19 mouse cellular contexts compared by ENCODE assay signal in genomic region chr7:136056876-136057484, GRCm38 (mm10).
DNase-seq lines count a peak whose midpoint lies in the region; ATAC-seq and TF ChIP-seq lines count a peak whose summit lies in the region.
"Had no signal": no experiment of that assay in that cellular context is flagged by ENCODE, and none has a peak within 500 bp of the region (broad histone marks: within the 10 kb centered on the region; RNA-seq: fewer than 3 reads in every experiment).

No protein-coding gene starts in this region.

- no peaks in the 10 kb centered on the region; the same call in 1 of the 2 replicates for H3K27me3 ChIP-seq in kidney, postnatal 0 days (ENCODE audit: insufficient read depth, low read length)
- no peaks in the 10 kb centered on the region for H3K27me3 ChIP-seq in embryonic facial prominence, embryonic 12.5 days
- H3K27me3 ChIP-seq in limb, embryonic 14.5 days (ENCODE audit: control insufficient read depth, insufficient read depth, low read length), result no peaks in the 10 kb centered on the region
- peaks cover 2% of the 10 kb centered on the region; the same call in 1 of the 2 replicates for H3K27me3 ChIP-seq in heart, embryonic 10.5 days (ENCODE audit: insufficient read depth, poor library complexity, severe bottlenecking)
- H3K27me3 ChIP-seq: heart, embryonic 13.5 days; midbrain, embryonic 15.5 days had no signal

- no peak overlapping the region for H3K4me3 ChIP-seq in gastrocnemius, adult 2 months
- no peak overlapping the region for H3K4me3 ChIP-seq in kidney, postnatal 0 days (replicated peaks; ENCODE audit: low read depth, low read length)
- no peak overlapping the region for H3K4me3 ChIP-seq in embryonic facial prominence, embryonic 12.5 days
- no peak overlapping the region for H3K4me3 ChIP-seq in limb, embryonic 14.5 days (replicated peaks; ENCODE audit: low read length)
- H3K4me3 ChIP-seq in heart, embryonic 10.5 days, result no peak overlapping the region
- H3K4me3 ChIP-seq: heart, embryonic 13.5 days; midbrain, embryonic 15.5 days had no signal

- H3K27ac ChIP-seq in gastrocnemius, adult 2 months, result peak overlapping the region; percentile 48; the same call in 1 of the 2 replicates
- H3K27ac ChIP-seq in kidney, postnatal 0 days, result no peak overlapping the region
- H3K27ac ChIP-seq in embryonic facial prominence, embryonic 12.5 days, result peak overlapping the region; percentile 20; the same call in 1 of the 2 replicates
- peak overlapping the region; percentile 45 for H3K27ac ChIP-seq in limb, embryonic 14.5 days (replicated peaks; ENCODE audit: low read depth, low read length)
- no peak overlapping the region for H3K27ac ChIP-seq in heart, embryonic 10.5 days
- H3K27ac ChIP-seq: heart, embryonic 13.5 days; liver, embryonic 14.5 days; macrophage; midbrain, embryonic 15.5 days had no signal

- intact Hi-C loops in gastrocnemius, adult 2 months (cut with DNase I), result no loop called here

- TF ChIP-seq CTCF in gastrocnemius, adult 2 months (IDR thresholded peaks at IDR 0.05), result no peak
- no peak for TF ChIP-seq CTCF in kidney, postnatal 0 days (IDR thresholded peaks at IDR 0.05; ENCODE audit: low read depth)

- no peaks in the 10 kb centered on the region for H3K9me3 ChIP-seq in kidney, postnatal 0 days (replicated peaks; ENCODE audit: low read length)
- H3K9me3 ChIP-seq in embryonic facial prominence, embryonic 12.5 days, result no peaks in the 10 kb centered on the region
- H3K9me3 ChIP-seq in limb, embryonic 14.5 days (ENCODE audit: control insufficient read depth, low read length), result no peaks in the 10 kb centered on the region
- no peaks in the 10 kb centered on the region for H3K9me3 ChIP-seq in heart, embryonic 10.5 days
- H3K9me3 ChIP-seq: heart, embryonic 13.5 days; midbrain, embryonic 15.5 days had no signal

- no peak for TF ChIP-seq POLR2A in limb, embryonic 14.5 days (IDR thresholded peaks at IDR 0.05; ENCODE audit: borderline replicate concordance, extremely low read depth, insufficient read depth, insufficient read length)

- no peak for ATAC-seq in kidney, postnatal 0 days (replicated peaks; ENCODE audit: low FRiP score, low read depth)
- ATAC-seq in embryonic facial prominence, embryonic 12.5 days (ENCODE audit: insufficient number of reproducible peaks, insufficient read depth, low FRiP score, low TSS enrichment), result no peak
- peak; percentile 32; the same call in 1 of the 2 replicates for ATAC-seq in limb, embryonic 14.5 days (ENCODE audit: low FRiP score, low read depth)
- ATAC-seq: midbrain, embryonic 15.5 days had no signal

- peaks cover 6% of the 10 kb centered on the region; the same call in 1 of the 2 replicates for H3K4me1 ChIP-seq in kidney, postnatal 0 days (replicated peaks; ENCODE audit: insufficient read depth, low read length)
- peaks cover 34% of the 10 kb centered on the region for H3K4me1 ChIP-seq in embryonic facial prominence, embryonic 12.5 days
- peaks cover 32% of the 10 kb centered on the region for H3K4me1 ChIP-seq in limb, embryonic 14.5 days (ENCODE audit: control insufficient read depth, insufficient read depth, low read length)
- peaks cover 21% of the 10 kb centered on the region for H3K4me1 ChIP-seq in heart, embryonic 10.5 days

- no peak overlapping the region for H3K9ac ChIP-seq in kidney, postnatal 0 days (ENCODE audit: low read depth, low read length)
- no peak overlapping the region for H3K9ac ChIP-seq in embryonic facial prominence, embryonic 12.5 days
- H3K9ac ChIP-seq in limb, embryonic 14.5 days (ENCODE audit: low read depth, low read length, severe bottlenecking), result no peak overlapping the region
- H3K9ac ChIP-seq: heart, embryonic 13.5 days; liver, embryonic 14.5 days; midbrain, embryonic 15.5 days had no signal

- WGBS in kidney, postnatal 0 days, result 16% methylated on average over 16 of the region's 16 CpGs
- WGBS in embryonic facial prominence, embryonic 12.5 days, result 29% methylated on average over 16 of the region's 16 CpGs
- WGBS in limb, embryonic 14.5 days, result 21% methylated on average over 16 of the region's 16 CpGs
- WGBS in heart, embryonic 10.5 days, result 64% methylated on average over 16 of the region's 16 CpGs

- DNase-seq in gastrocnemius, adult 2 months, result no peak
- no peak for DNase-seq in gastrocnemius, adult 18-20 months (ENCODE audit: low spot score)
- no peak for DNase-seq in kidney, postnatal 0 days (ENCODE audit: low spot score)
- no peak for DNase-seq in kidney, postnatal 25 days
- DNase-seq in limb, embryonic 14.5 days (ENCODE audit: low spot score), result peak; percentile 54
- no peak for DNase-seq in spleen, postnatal 14 days (ENCODE audit: low spot score in 2 of 2)
- no peak for DNase-seq in heart, embryonic 10.5 days (ENCODE audit: low spot score)
- DNase-seq: adrenal gland, postnatal 14 days; cerebellum, postnatal 10 days; embryo, embryonic 11 days; heart, postnatal 4 days; kidney, postnatal 36 days; right cerebral cortex, postnatal 4 days; thymus, postnatal 36 days had no signal

- H3K36me3 ChIP-seq in kidney, postnatal 0 days (ENCODE audit: insufficient read depth, low read length), result no peaks in the 10 kb centered on the region
- H3K36me3 ChIP-seq in embryonic facial prominence, embryonic 12.5 days, result no peaks in the 10 kb centered on the region
- H3K36me3 ChIP-seq in limb, embryonic 14.5 days (ENCODE audit: control insufficient read depth, insufficient read depth, low read length), result no peaks in the 10 kb centered on the region
- no peaks in the 10 kb centered on the region for H3K36me3 ChIP-seq in heart, embryonic 10.5 days
- H3K36me3 ChIP-seq: heart, embryonic 13.5 days; midbrain, embryonic 15.5 days had no signal

- H3K4me2 ChIP-seq in kidney, postnatal 0 days (ENCODE audit: low read length), result peak overlapping the region; percentile 25; the same call in 1 of the 2 replicates
- peak overlapping the region; percentile 22; the same call in 1 of the 2 replicates for H3K4me2 ChIP-seq in embryonic facial prominence, embryonic 12.5 days (replicated peaks)
- peak overlapping the region; percentile 28; the same call in 1 of the 2 replicates for H3K4me2 ChIP-seq in limb, embryonic 14.5 days (replicated peaks; ENCODE audit: low read depth, low read length, severe bottlenecking)
- H3K4me2 ChIP-seq: heart, embryonic 13.5 days; midbrain, embryonic 15.5 days had no signal

Comparison
In these comparisons a context has a peak if more than half of its experiments do, and no peak if none do; other contexts are left out.
1. H3K27ac ChIP-seq: peak in gastrocnemius, adult 2 months (single experiment), embryonic facial prominence, embryonic 12.5 days (single experiment) and limb, embryonic 14.5 days (single experiment); none in kidney, postnatal 0 days (single experiment) and heart, embryonic 10.5 days (single experiment).
2. Peak in every context shown above with its lines, with median percentiles within 50 percentile points of each other: H3K4me2 ChIP-seq.